Mouse (Mus musculus): ENCODE results near the gene Pi16. TPM values are rescaled to one million over a fixed set of nuclear protein-coding genes. Genes with fewer than 3 reads are reported as not detected.

Gene Pi16
- total RNA-seq, 2 experiments from 2014 or later = 21.9 to 52.6 TPM

DNA sequence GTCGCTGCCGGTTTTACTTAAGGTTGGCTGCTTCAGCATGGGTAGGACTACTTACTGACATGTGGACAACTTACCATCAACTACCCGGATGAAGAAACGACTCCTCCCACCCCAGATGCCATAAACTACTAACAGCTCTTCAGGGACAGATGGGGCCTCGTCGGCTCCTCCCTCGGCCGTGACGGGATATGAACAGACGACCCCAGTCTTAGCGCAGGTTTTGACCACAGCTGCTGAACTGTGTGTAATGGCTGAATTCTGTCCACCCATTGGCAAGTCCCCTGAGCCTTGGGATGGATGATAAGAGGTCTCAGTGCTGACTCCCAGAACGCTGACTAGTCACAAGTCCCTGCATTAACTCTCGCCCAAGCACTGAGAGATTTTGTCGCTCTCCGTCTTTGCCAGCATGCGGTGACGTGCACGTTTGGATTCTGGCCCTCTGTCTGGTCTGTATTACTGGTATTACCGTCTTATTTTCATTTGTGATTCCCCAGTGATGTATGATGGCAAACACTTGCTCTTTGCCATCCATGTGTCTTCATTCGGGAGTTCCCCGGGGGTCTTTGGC, 7.3 kb upstream of the Pi16 start:
- Histone ChIP-seq H3K4me3 (no peak overlapping the region), H3K27ac (peak overlapping the region; percentile 20; the same call in 1 of the 2 replicates)
- peak; percentile 65 for DNase-seq
- intact Hi-C loops (cut with DNase I) = no loop called here
- TF ChIP-seq CTCF (IDR thresholded peaks at IDR 0.05) = no peak

DNA sequence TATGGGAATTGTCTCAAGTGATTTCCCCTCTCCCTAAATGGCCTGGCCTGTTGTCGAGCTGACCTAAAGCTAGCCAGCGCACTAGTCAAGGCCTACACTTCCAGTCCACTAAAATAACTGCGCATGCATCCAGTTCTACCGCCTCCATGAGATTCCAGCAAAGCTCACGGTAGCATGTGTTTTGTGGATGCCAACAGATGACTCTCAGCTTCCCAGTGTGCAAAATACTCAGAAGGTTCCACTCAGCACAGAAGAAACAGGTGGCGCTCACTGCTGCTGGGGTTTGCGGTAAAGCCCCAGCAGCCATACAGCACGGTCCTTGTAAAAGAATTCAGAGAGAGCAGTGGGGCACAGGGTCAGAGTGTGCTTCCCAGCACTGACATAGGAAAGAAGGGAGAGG, 5.9 kb upstream of the Pi16 start:
- TF ChIP-seq CTCF (IDR thresholded peaks at IDR 0.05) = no peak
- Histone ChIP-seq H3K27ac (no peak overlapping the region), H3K4me3 (no peak overlapping the region)
- intact Hi-C loops (cut with DNase I) = no loop called here
- DNase-seq = no peak

GRCm38 (mm10) chr17:29312082-29312481, 5.4 kb upstream of the Pi16 start:
- intact Hi-C loops (cut with DNase I) = no loop called here
- TF ChIP-seq CTCF (IDR thresholded peaks at IDR 0.05) = no peak

DNA sequence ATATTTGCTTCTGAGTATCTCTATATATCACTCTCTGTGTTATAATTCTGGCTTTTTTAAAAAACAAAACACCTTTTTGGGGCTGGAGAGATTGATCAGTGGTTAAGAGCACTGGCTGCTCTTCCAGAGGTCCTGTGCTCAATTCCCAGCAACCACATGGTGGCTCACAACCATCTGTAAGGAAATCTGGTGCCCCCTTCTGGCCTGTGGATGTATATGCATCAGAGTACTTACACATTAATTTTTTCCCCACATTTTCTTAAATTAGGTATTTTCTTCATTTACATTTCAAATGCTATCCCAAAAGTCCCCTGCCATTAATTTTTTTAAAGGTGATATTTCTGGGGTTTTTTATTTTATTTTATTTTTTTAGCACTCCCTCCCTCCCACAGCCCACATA, 4.2 kb upstream of the Pi16 start:
- peak; percentile 47 for TF ChIP-seq CTCF (IDR thresholded peaks at IDR 0.05)
- DNase-seq = no peak
- intact Hi-C loops (cut with DNase I) = no loop called here
- Histone ChIP-seq H3K27ac (no peak overlapping the region), H3K4me3 (no peak overlapping the region)

More at GRCm38 (mm10) chr17:29312082-29312481, 5.4 kb upstream of the Pi16 start:
- DNase-seq = peak; percentile 8
- Histone ChIP-seq H3K4me3 (no peak overlapping the region), H3K27ac (no peak overlapping the region)

GRCm38 (mm10) chr17:29315672-29316465, 1.6 kb upstream of the Pi16 start:
- Histone ChIP-seq H3K27ac (peak overlapping the region; percentile 64), H3K4me3 (no peak overlapping the region)
- DNase-seq = no peak
- TF ChIP-seq CTCF (IDR thresholded peaks at IDR 0.05) = no peak
- intact Hi-C loops (cut with DNase I) = no loop called here

GRCm38 (mm10) chr17:29316891-29317290, 589 bp upstream of the Pi16 start:
- Histone ChIP-seq H3K27ac (peak overlapping the region; percentile 64), H3K4me3 (no peak overlapping the region)
- TF ChIP-seq CTCF (IDR thresholded peaks at IDR 0.05) = no peak
- DNase-seq = no peak
- intact Hi-C loops (cut with DNase I) = no loop called here

GRCm38 (mm10) chr17:29318731-29319250, 1.3 kb downstream of the Pi16 start:
- Histone ChIP-seq H3K4me3 (peak overlapping the region; percentile 60), H3K27ac (peak overlapping the region; percentile 68)
- intact Hi-C loops (cut with DNase I) = no loop called here
- no peak for TF ChIP-seq CTCF (IDR thresholded peaks at IDR 0.05)
- peak; percentile 69 for DNase-seq

DNA sequence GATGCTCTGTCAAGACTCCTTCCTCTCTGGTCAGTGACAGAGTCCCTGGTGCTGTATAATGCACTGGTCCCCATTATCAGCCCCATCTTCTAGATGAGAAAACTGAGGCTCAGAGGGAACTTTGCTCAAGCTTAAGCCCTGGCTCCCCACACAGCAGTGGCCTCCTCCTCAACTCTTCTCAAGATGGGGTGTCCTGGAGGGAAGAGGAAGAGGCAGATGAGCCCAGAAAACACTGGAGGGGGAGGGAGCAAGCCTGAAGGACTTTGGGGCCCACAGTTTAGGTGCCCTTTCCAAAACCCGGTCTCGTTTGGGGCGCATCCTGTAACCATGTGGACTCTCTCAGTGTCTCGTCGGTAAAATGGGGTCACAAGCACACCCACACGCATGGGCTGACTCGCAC, 2.0 kb downstream of the Pi16 start:
- TF ChIP-seq CTCF (IDR thresholded peaks at IDR 0.05) = no peak
- intact Hi-C loops (cut with DNase I) = no loop called here
- no peak for DNase-seq
- peak overlapping the region; percentile 68 for H3K27ac ChIP-seq
- H3K4me3 ChIP-seq = peak overlapping the region; percentile 60

- Histone ChIP-seq H3K27ac (peak overlapping the region; percentile 68), H3K4me3 (peak overlapping the region; percentile 60)
- DNase-seq = no peak
- no peak for TF ChIP-seq CTCF (IDR thresholded peaks at IDR 0.05)
- intact Hi-C loops (cut with DNase I) = no loop called here
Observed at GRCm38 (mm10) chr17:29319881-29320639, 2.6 kb downstream of the Pi16 start.

DNA sequence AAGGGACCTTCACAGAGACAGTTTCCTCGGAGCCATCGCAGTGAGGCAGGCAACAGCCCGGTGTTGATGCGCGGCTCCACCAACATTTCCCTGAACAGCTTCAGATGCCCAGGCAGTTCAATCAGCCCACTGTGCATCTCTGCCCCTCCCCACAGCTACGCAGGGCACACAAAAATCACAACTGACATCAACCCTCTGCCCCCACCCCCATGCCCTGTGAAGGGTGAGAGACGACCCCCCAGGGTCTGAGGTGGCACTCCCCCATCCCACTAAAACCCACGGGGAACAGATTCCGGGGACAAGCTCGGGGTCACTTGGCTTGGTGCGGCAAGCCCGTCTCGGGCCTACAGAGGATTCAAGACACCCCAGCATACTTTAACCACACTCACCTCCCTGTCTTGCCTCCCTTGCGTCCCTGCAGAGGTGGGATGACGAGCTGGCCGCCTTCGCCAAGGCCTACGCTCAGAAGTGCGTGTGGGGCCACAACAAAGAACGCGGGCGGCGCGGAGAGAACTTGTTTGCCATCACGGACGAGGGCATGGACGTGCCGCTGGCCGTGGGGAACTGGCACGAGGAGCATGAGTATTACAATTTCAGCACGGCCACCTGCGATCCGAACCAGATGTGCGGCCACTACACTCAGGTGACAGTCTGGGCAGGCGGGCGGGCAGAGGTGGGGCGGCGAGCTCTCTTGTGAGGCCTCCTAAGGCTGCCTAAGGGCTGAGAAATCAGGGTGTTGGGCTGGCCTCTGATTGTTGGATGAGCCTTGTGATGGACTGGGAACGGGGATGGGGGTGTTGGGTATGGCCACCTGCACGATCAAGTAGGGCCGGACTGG, 4.5 kb downstream of the Pi16 start:
- H3K4me3 ChIP-seq = peak overlapping the region; percentile 60
- intact Hi-C loops (cut with DNase I) = no loop called here
- no peak overlapping the region for H3K27ac ChIP-seq
- TF ChIP-seq CTCF (IDR thresholded peaks at IDR 0.05) = no peak
- DNase-seq = no peak

DNA sequence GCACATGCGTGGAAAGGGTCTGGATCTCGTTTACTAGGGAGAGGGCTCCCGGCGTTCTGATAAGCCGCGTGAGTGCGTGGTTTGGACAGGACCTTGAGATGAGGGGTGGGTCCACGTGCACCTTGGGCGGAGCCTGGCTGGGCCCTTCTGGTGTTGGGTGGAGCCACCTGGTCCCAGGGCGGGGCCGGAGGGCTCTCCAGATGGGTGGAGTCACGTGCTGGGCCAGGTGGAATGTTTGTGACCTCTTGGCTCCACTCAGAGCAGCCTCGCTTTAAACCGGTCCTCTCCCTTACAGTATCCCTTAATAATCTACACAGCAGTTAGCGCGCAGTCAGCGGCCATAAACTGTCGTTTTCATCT, 5.1 kb downstream of the Pi16 start:
- TF ChIP-seq CTCF (IDR thresholded peaks at IDR 0.05) = no peak
- intact Hi-C loops (cut with DNase I) = no loop called here
- no peak for DNase-seq
- peak overlapping the region; percentile 17; the same call in 1 of the 2 replicates for H3K27ac ChIP-seq
- peak overlapping the region; percentile 60; the same call in 1 of the 2 replicates for H3K4me3 ChIP-seq

GRCm38 (mm10) chr17:29323625-29324024, 6.1 kb downstream of the Pi16 start:
- DNase-seq = no peak
- intact Hi-C loops (cut with DNase I) = no loop called here
- no peak for TF ChIP-seq CTCF (IDR thresholded peaks at IDR 0.05)

More at GRCm38 (mm10) chr17:29323625-29324024, 6.1 kb downstream of the Pi16 start:
- Histone ChIP-seq H3K27ac (peak overlapping the region; percentile 10; the same call in 1 of the 2 replicates), H3K4me3 (no peak overlapping the region)

All from gastrocnemius, adult 2 months (tissue).